Mouse (Mus musculus) MEL (cell line): ENCODE results near the gene Tktl1. TPM values are rescaled to one million over a fixed set of nuclear protein-coding genes. Genes with fewer than 3 reads are reported as not detected.
A peak's percentile ranks its signal among the peaks of the same experiment; 100 is the strongest.

Experiments used
- DNase-seq: peaks from one replicate; pipeline ENCODE4 v3.0.0; 2011; ENCODE audit warnings: low read depth, low spot score
- H3K27ac ChIP-seq: 2 replicates; pipeline ENCODE4 v1.5.1; 2012; ENCODE audit warnings: low read depth, mild to moderate bottlenecking, control low read depth, low read length, moderate library complexity; ENCODE audit not compliant: control insufficient read depth
- H3K27me3 ChIP-seq, 2 experiments: fragments of 150-350 bp in 1 of 2; sonication (generic) in 1 of 2; 2 replicates each; pipeline ENCODE4 v1.6.1; 2012; ENCODE audit warnings: low read length in 2 of 2, mild to moderate bottlenecking in 2 of 2, improper control_type of control experiment in 1 of 2, moderate library complexity in 1 of 2; ENCODE audit not compliant: insufficient read depth in 2 of 2, control insufficient read depth in 1 of 2
- H3K36me3 ChIP-seq, 2 experiments: 2 replicates each; pipeline ENCODE4 v1.6.1; 2012 to 2014; ENCODE audit warnings: low read length in 2 of 2, improper control_type of control experiment in 1 of 2, inconsistent platforms in 1 of 2, mild to moderate bottlenecking in 1 of 2; ENCODE audit not compliant: insufficient read depth in 2 of 2, control insufficient read depth in 1 of 2
- H3K4me1 ChIP-seq, 2 experiments: fragments of 150-350 bp in 1 of 2; sonication (generic) in 1 of 2; 2 replicates each; pipeline ENCODE4 v1.6.1; 2012; ENCODE audit warnings: low read length in 2 of 2, improper control_type of control experiment in 1 of 2, mild to moderate bottlenecking in 1 of 2; ENCODE audit not compliant: insufficient read depth in 2 of 2, control insufficient read depth in 1 of 2
- H3K4me3 ChIP-seq, 2 experiments: fragments of 150-350 bp in 1 of 2; sonication (generic) in 1 of 2; 2 replicates each; pipeline ENCODE4 v1.5.1; 2012; ENCODE audit warnings: low read depth in 2 of 2, low read length in 2 of 2, mild to moderate bottlenecking in 2 of 2, moderate library complexity in 2 of 2, control low read depth in 1 of 2, improper control_type of control experiment in 1 of 2; ENCODE audit not compliant: control insufficient read depth in 1 of 2, insufficient read depth in 1 of 2
- H3K79me2 ChIP-seq: 2 replicates; pipeline ENCODE4 v1.6.1; 2012; ENCODE audit warnings: mild to moderate bottlenecking, low read length, moderate library complexity; ENCODE audit not compliant: control insufficient read depth, poor library complexity, insufficient read depth
- H3K9ac ChIP-seq: 2 replicates; pipeline ENCODE4 v1.6.1; 2012; ENCODE audit warnings: low read depth, mild to moderate bottlenecking, control low read depth, low read length, moderate library complexity; ENCODE audit not compliant: control insufficient read depth, poor library complexity, severe bottlenecking
- H3K9me3 ChIP-seq: fragments of 150-350 bp; sonication (generic); replicated peaks from 2 replicates; pipeline ENCODE4 v1.6.1; 2012; ENCODE audit warnings: mild to moderate bottlenecking, low read length, improper control_type of control experiment, moderate library complexity; ENCODE audit not compliant: insufficient read depth
- BHLHE40 ChIP-seq: IDR thresholded peaks from 2 replicates; pipeline ENCODE4 v1.6.1; 2012; ENCODE audit warnings: low read depth, mild to moderate bottlenecking, inconsistent platforms, low read length, improper control_type of control experiment, borderline replicate concordance
- CHD1 ChIP-seq: IDR thresholded peaks from 2 replicates; pipeline ENCODE4 v1.6.1; 2012; ENCODE audit warnings: low read depth, mild to moderate bottlenecking, inconsistent platforms, low read length, improper control_type of control experiment
- HCFC1 ChIP-seq: IDR thresholded peaks from 2 replicates; pipeline ENCODE4 v1.6.1; 2012; ENCODE audit warnings: low read depth, mild to moderate bottlenecking, inconsistent platforms, low read length, improper control_type of control experiment, moderate library complexity
- MAFK ChIP-seq: IDR thresholded peaks from 2 replicates; pipeline ENCODE4 v1.6.1; 2011; ENCODE audit warnings: low read depth, mild to moderate bottlenecking, low read length, improper control_type of control experiment, borderline replicate concordance
- MYC ChIP-seq: IDR thresholded peaks from 2 replicates; pipeline ENCODE4 v1.6.1; 2011; ENCODE audit warnings: low read depth, mild to moderate bottlenecking, low read length, improper control_type of control experiment, moderate library complexity
- NELFE ChIP-seq: IDR thresholded peaks from 2 replicates; pipeline ENCODE4 v1.6.1; 2011; ENCODE audit warnings: low read depth, low read length, improper control_type of control experiment
- NRF1 ChIP-seq: IDR thresholded peaks from 2 replicates; pipeline ENCODE4 v1.6.1; 2014; ENCODE audit warnings: low read depth, mild to moderate bottlenecking, inconsistent platforms, low read length, improper control_type of control experiment, moderate library complexity; ENCODE audit not compliant: poor library complexity, insufficient read depth, severe bottlenecking
- POLR2A ChIP-seq, 2 experiments: IDR thresholded peaks; 2 replicates each; pipeline ENCODE4 v1.6.1; 2011 to 2012; ENCODE audit warnings: low read length in 2 of 2, mild to moderate bottlenecking in 2 of 2, control low read depth in 1 of 2, improper control_type of control experiment in 1 of 2, low read depth in 1 of 2, moderate library complexity in 1 of 2; ENCODE audit not compliant: control insufficient read depth in 1 of 2, insufficient read depth in 1 of 2, poor library complexity in 1 of 2
- RCOR1 ChIP-seq: IDR thresholded peaks from 2 replicates; pipeline ENCODE4 v1.6.1; 2012; ENCODE audit warnings: low read depth, mild to moderate bottlenecking, inconsistent platforms, low read length, improper control_type of control experiment
- SMC3 ChIP-seq: IDR thresholded peaks from 2 replicates; pipeline ENCODE4 v1.6.1; 2011; ENCODE audit warnings: low read depth, low read length, improper control_type of control experiment
- TAL1 ChIP-seq: IDR thresholded peaks from 2 replicates; pipeline ENCODE4 v1.6.1; 2012; ENCODE audit warnings: mild to moderate bottlenecking, inconsistent platforms, low read length, moderate library complexity, mixed read lengths
- ZMIZ1 ChIP-seq: IDR thresholded peaks from 2 replicates; pipeline ENCODE4 v1.6.1; 2012; ENCODE audit warnings: low read depth, mild to moderate bottlenecking, inconsistent platforms, low read length, improper control_type of control experiment, moderate library complexity
- polyA plus RNA-seq, 2 experiments: library from polyadenylated mRNA; stranded (reverse) in 1 of 2; unstranded in 1 of 2; fragments of >175 nt in 1 of 2; fragments of >200 nt in 1 of 2; gene quantifications; 2 replicates each; pipeline versions ENCODE4 v1.2.1 to v1.2.4; 2012; ENCODE audit warnings: low replicate concordance in 2 of 2, low read depth in 1 of 2; ENCODE audit not compliant: insufficient read length in 2 of 2, insufficient read depth in 1 of 2, missing spikeins in 1 of 2
- total RNA-seq: library from RNA; depleted of rRNA; stranded (reverse); fragments of 300-350 nt; gene quantifications from 2 replicates; pipeline ENCODE4 v1.2.3, GENCODE M21; 2012; rRNA removed

Tktl1 gene
- total and polyA plus RNA-seq, 3 experiments = 0.04 TPM; not detected in 2

GRCm38 (mm10) chrX:74254153-74254887 lies 77.3 kb downstream of the Tktl1 start, which contains the start of gene Emd (continued):
- peak; percentile 74 for TF ChIP-seq NELFE
- no peak for TF ChIP-seq MAFK
- TF ChIP-seq MYC = 0 out of 2 replicates have a peak, but pooled peaks have one; percentile 58

- H3K27me3 ChIP-seq = no peaks in the 10 kb centered on the region
- H3K9ac ChIP-seq = peak overlapping the region; percentile 98
- peaks cover 12% of the 10 kb centered on the region for H3K79me2 ChIP-seq
- peaks cover 0 to 12% of the 10 kb centered on the region in 2 experiments; a peak in 3 of 4 replicates for H3K36me3 ChIP-seq
- no peak for TF ChIP-seq SMC3
- 0 out of 2 replicates have a peak, but pooled peaks have one; percentile 0 for TF ChIP-seq HCFC1
- peak in 1 of 2 experiments; percentile 2; a peak in 1 of 4 replicates for TF ChIP-seq POLR2A (IDR thresholded peaks at IDR 0.05; ENCODE audit: control insufficient read depth in 1 of 2, insufficient read depth in 1 of 2, low read depth in 1 of 2, low read length in 2 of 2, poor library complexity in 1 of 2)
- peaks cover 0 to 6% of the 10 kb centered on the region in 2 experiments; a peak in 2 of 4 replicates for H3K4me1 ChIP-seq
- H3K9me3 ChIP-seq = no peaks in the 10 kb centered on the region
- peak; percentile 42 for DNase-seq
- peak overlapping the region; percentile 92 for H3K27ac ChIP-seq
- peak overlapping the region; percentile 82 to 93 for H3K4me3 ChIP-seq
Measured at GRCm38 (mm10) chrX:74254888-74255565, 78.0 kb downstream of the Tktl1 start.

GRCm38 (mm10) chrX:74257746-74258145 lies 80.7 kb downstream of the Tktl1 start:
- peaks cover 12% of the 10 kb centered on the region for H3K79me2 ChIP-seq
- no peak for TF ChIP-seq BHLHE40
- TF ChIP-seq RCOR1 = no peak
- no peak for TF ChIP-seq CHD1
- no peak for TF ChIP-seq ZMIZ1
- TF ChIP-seq NRF1 = no peak
- TF ChIP-seq MAFK = no peak
- peak; percentile 50 for TF ChIP-seq TAL1
- H3K27me3 ChIP-seq = no peaks in the 10 kb centered on the region
- H3K36me3 ChIP-seq = peaks cover 0 to 12% of the 10 kb centered on the region in 2 experiments; a peak in 3 of 4 replicates
- H3K27ac ChIP-seq = no peak overlapping the region
- no peaks in the 10 kb centered on the region for H3K9me3 ChIP-seq
- H3K4me1 ChIP-seq = peaks cover 0 to 5% of the 10 kb centered on the region in 2 experiments; a peak in 2 of 4 replicates
- no peak for DNase-seq
- H3K9ac ChIP-seq = no peak overlapping the region
- no peak overlapping the region for H3K4me3 ChIP-seq

Other genes with a start within 250 kb of the Tktl1 start
- 18.8 and 22.7 TPM in 2 replicates for gene Renbp, start 246.4 kb upstream of the Tktl1 start, total RNA-seq
- 10 to 100 TPM in 1 of 2 experiments, not detected in 1; 38.0 TPM for gene Renbp, start 246.4 kb upstream of the Tktl1 start, polyA plus RNA-seq
- gene Hcfc1, start 210.9 kb upstream of the Tktl1 start, total RNA-seq = 53.6 and 60.0 TPM in 2 replicates
- 100 to 1,000 TPM in 1 of 2 experiments, 10 to 100 TPM in 1; 40.8 to 146 TPM for gene Hcfc1, start 210.9 kb upstream of the Tktl1 start, polyA plus RNA-seq
- gene Irak1, start 153.3 kb upstream of the Tktl1 start, total RNA-seq = 30.1 and 33.7 TPM in 2 replicates
- 100 to 1,000 TPM in 1 of 2 experiments, not detected in 1; 106 TPM for gene Irak1, start 153.3 kb upstream of the Tktl1 start, polyA plus RNA-seq
- not detected in 2 replicates for gene Opn1mw, start 49.8 kb upstream of the Tktl1 start, total RNA-seq
- gene Opn1mw, start 49.8 kb upstream of the Tktl1 start, polyA plus RNA-seq = not detected
- 12.5 and 16.2 TPM in 2 replicates for gene Mecp2, start 41.9 kb upstream of the Tktl1 start, total RNA-seq
- 10 to 100 TPM in 1 of 2 experiments, not detected in 1; 20.7 TPM for gene Mecp2, start 41.9 kb upstream of the Tktl1 start, polyA plus RNA-seq
- not detected in 2 replicates for gene Tex28, start 9.4 kb upstream of the Tktl1 start, total RNA-seq
- gene Tex28, start 9.4 kb upstream of the Tktl1 start, polyA plus RNA-seq = not detected
- 111 and 155 TPM in 2 replicates for gene Flna, start 72.6 kb downstream of the Tktl1 start, total RNA-seq
- 100 to 1,000 TPM; 147 to 233 TPM for gene Flna, start 72.6 kb downstream of the Tktl1 start, polyA plus RNA-seq
- 52.2 and 55.5 TPM in 2 replicates for gene Emd, start 77.4 kb downstream of the Tktl1 start, total RNA-seq
- gene Emd, start 77.4 kb downstream of the Tktl1 start, polyA plus RNA-seq = 100 to 1,000 TPM; 130 to 157 TPM
- 3,229 and 3,230 TPM in 2 replicates for gene Rpl10, start 93.6 kb downstream of the Tktl1 start, total RNA-seq
- 100 to 1,000 TPM in 1 of 2 experiments, not detected in 1; 232 TPM for gene Rpl10, start 93.6 kb downstream of the Tktl1 start, polyA plus RNA-seq
- 26.1 and 28.0 TPM in 2 replicates for gene Taz, start 104.7 kb downstream of the Tktl1 start, total RNA-seq
- gene Taz, start 104.7 kb downstream of the Tktl1 start, polyA plus RNA-seq = 10 to 100 TPM in 1 of 2 experiments, not detected in 1; 34.1 TPM
- 5.0 and 5.6 TPM in 2 replicates for gene Dnase1l1, start 105.1 kb downstream of the Tktl1 start, total RNA-seq
- 1 to 10 TPM in 1 of 2 experiments, not detected in 1; 9.5 TPM for gene Dnase1l1, start 105.1 kb downstream of the Tktl1 start, polyA plus RNA-seq
- gene Atp6ap1, start 119.8 kb downstream of the Tktl1 start, total RNA-seq = 31.7 and 41.6 TPM in 2 replicates
- gene Atp6ap1, start 119.8 kb downstream of the Tktl1 start, polyA plus RNA-seq = 100 to 1,000 TPM in 1 of 2 experiments, 10 to 100 TPM in 1; 75.5 to 355 TPM
- gene Gdi1, start 127.7 kb downstream of the Tktl1 start, total RNA-seq = 5.2 and 6.4 TPM in 2 replicates
- gene Gdi1, start 127.7 kb downstream of the Tktl1 start, polyA plus RNA-seq = 10 to 100 TPM in 1 of 2 experiments, not detected in 1; 24.5 TPM
- gene Fam50a, start 135.8 kb downstream of the Tktl1 start, total RNA-seq = 43.6 and 46.3 TPM in 2 replicates
- 100 to 1,000 TPM in 1 of 2 experiments, 10 to 100 TPM in 1; 64.8 to 107 TPM for gene Fam50a, start 135.8 kb downstream of the Tktl1 start, polyA plus RNA-seq
- 7.3 and 8.3 TPM in 2 replicates for gene Plxna3, start 151.8 kb downstream of the Tktl1 start, total RNA-seq
- 10 to 100 TPM in 1 of 2 experiments, not detected in 1; 13.7 TPM for gene Plxna3, start 151.8 kb downstream of the Tktl1 start, polyA plus RNA-seq
- gene Lage3, start 176.4 kb downstream of the Tktl1 start, total RNA-seq = 52.7 and 61.7 TPM in 2 replicates
- gene Lage3, start 176.4 kb downstream of the Tktl1 start, polyA plus RNA-seq = 10 to 100 TPM in 1 of 2 experiments, not detected in 1; 88.1 TPM
- 23.4 and 24.0 TPM in 2 replicates for gene Ubl4a, start 196.0 kb downstream of the Tktl1 start, total RNA-seq
- gene Ubl4a, start 196.0 kb downstream of the Tktl1 start, polyA plus RNA-seq = 10 to 100 TPM in 1 of 2 experiments, not detected in 1; 82.4 TPM
- 13.7 and 19.4 TPM in 2 replicates for gene Slc10a3, start 196.1 kb downstream of the Tktl1 start, total RNA-seq
- gene Slc10a3, start 196.1 kb downstream of the Tktl1 start, polyA plus RNA-seq = 10 to 100 TPM in 1 of 2 experiments, not detected in 1; 16.0 TPM
- 4.8 and 6.4 TPM in 2 replicates for gene Fam3a, start 216.0 kb downstream of the Tktl1 start, total RNA-seq
- gene Fam3a, start 216.0 kb downstream of the Tktl1 start, polyA plus RNA-seq = 10 to 100 TPM in 1 of 2 experiments, not detected in 1; 14.6 TPM
- 26.6 and 29.1 TPM in 2 replicates for gene Ikbkg, start 216.0 kb downstream of the Tktl1 start, total RNA-seq
- gene Ikbkg, start 216.0 kb downstream of the Tktl1 start, polyA plus RNA-seq = 10 to 100 TPM in 1 of 2 experiments, not detected in 1; 21.7 TPM